Mouse (Mus musculus) G1E (cell line): ENCODE measurements around the gene Rarres1.

Source experiments
- CTCF ChIP-seq: IDR thresholded peaks from 2 replicates; pipeline ENCODE4 v1.5.1; 2012; ENCODE audit warnings: low read depth, low read length, inconsistent platforms, mixed read lengths
- GATA1 ChIP-seq: IDR thresholded peaks from 2 replicates; pipeline ENCODE4 v1.6.1; 2012; ENCODE audit warnings: borderline replicate concordance, low read length, inconsistent platforms, mixed read lengths
- POLR2AphosphoS5 ChIP-seq: IDR thresholded peaks from 2 replicates; pipeline ENCODE4 v1.6.1; 2012; ENCODE audit warnings: low read depth, low read length, inconsistent platforms; ENCODE audit not compliant: insufficient replicate concordance
- TAL1 ChIP-seq: conservative IDR thresholded peaks from 2 replicates; pipeline ENCODE4 v1.6.1; 2012; ENCODE audit warnings: low read depth, low read length, inconsistent platforms, mixed read lengths

- TF ChIP-seq CTCF (no peak), TAL1 (no peak), GATA1 (no peak), POLR2AphosphoS5 (no peak)
These were observed 85.9 kb downstream of the Rarres1 start for GRCm38 (mm10) chr3:67429338-67429998.
